Mouse (Mus musculus) hematopoietic stem cell, adult 5-6 weeks (primary cell): ENCODE measurements at regions not wholly inside any gene's neighbourhood (a gene's known extent, or its start where the extent isn't known, plus 50 kb on each side); places are given as distances from the start of the nearest gene placed in this dataset.

ENCODE experiments used
- ATAC-seq, 2 experiments: fragments of 125-278 bp in 1 of 2; replicated peaks in 1 of 2; 2 replicates each; pipeline ENCODE4 v1.8.0; 2016 to 2017; ENCODE audit warnings: inconsistent platforms in 2 of 2, mild to moderate bottlenecking in 2 of 2, moderate number of reproducible peaks in 2 of 2, low read depth in 1 of 2, moderate TSS enrichment in 1 of 2; ENCODE audit not compliant: low FRiP score in 2 of 2, poor library complexity in 2 of 2, severe bottlenecking in 2 of 2, insufficient read depth in 1 of 2, low TSS enrichment in 1 of 2

- ATAC-seq: no peak
Measured at GRCm38 (mm10) chr14:61846441-61846840, 239.2 kb downstream of the Kcnrg start.

GRCm38 (mm10) chr14:61850244-61850643 is 243.0 kb downstream of the Kcnrg start:
- ATAC-seq: no peak

GRCm38 (mm10) chr14:61857616-61858015 is 250.4 kb downstream of the Kcnrg start:
- ATAC-seq: no peak

GRCm38 (mm10) chr14:61860688-61861087 is 253.4 kb downstream of the Kcnrg start:
- ATAC-seq: 0 out of 4 replicates have a peak, but pooled peaks of 1 of the 2 experiments have one; percentile 36

- peak; percentile 85 to 87 for ATAC-seq
Measured at GRCm38 (mm10) chr14:61861357-61861958, 254.2 kb downstream of the Kcnrg start.

GRCm38 (mm10) chr14:61862931-61863330 is 255.7 kb downstream of the Kcnrg start:
- no peak for ATAC-seq

GRCm38 (mm10) chr14:61863475-61863874 is 256.2 kb downstream of the Kcnrg start:
- no peak for ATAC-seq

- ATAC-seq: peak in 1 of 2 experiments; percentile 33; a peak in 1 of 4 replicates
Measured at GRCm38 (mm10) chr14:61866532-61867268, 259.4 kb downstream of the Kcnrg start.

- ATAC-seq: no peak
Measured at GRCm38 (mm10) chr14:61874206-61874605, 266.9 kb downstream of the Kcnrg start.

- ATAC-seq: no peak
Measured at GRCm38 (mm10) chr14:61879416-61879815, 272.2 kb downstream of the Kcnrg start.

GRCm38 (mm10) chr14:61880514-61881259 is 273.4 kb downstream of the Kcnrg start:
- ATAC-seq: no peak

- no peak for ATAC-seq
Measured at GRCm38 (mm10) chr14:61885241-61886015, 278.2 kb downstream of the Kcnrg start.

GRCm38 (mm10) chr14:61889626-61890025 is 282.4 kb downstream of the Kcnrg start:
- ATAC-seq: no peak

- ATAC-seq: no peak
Measured at GRCm38 (mm10) chr14:61893786-61894185, 286.5 kb downstream of the Kcnrg start.

GRCm38 (mm10) chr14:61896879-61897278 is 289.6 kb downstream of the Kcnrg start:
- ATAC-seq: no peak

GRCm38 (mm10) chr14:61898664-61899063 is 291.4 kb downstream of the Kcnrg start:
- no peak for ATAC-seq

- no peak for ATAC-seq
Measured at GRCm38 (mm10) chr14:61904426-61905124, 297.3 kb downstream of the Kcnrg start.
